Mouse (Mus musculus) kidney, embryonic 16.5 days (tissue): Measurements from ENCODE around the gene Gm4969. TPM values are rescaled to one million over a fixed set of nuclear protein-coding genes. Genes with fewer than 3 reads are reported as not detected.
A peak's percentile ranks its signal among the peaks of the same experiment; 100 is the strongest.
"Not testable (repeated sequence)": the region's sequence is repeated elsewhere in the genome, so short reads cannot be mapped to it uniquely, and the experiment has no call there.

Experiments
- ATAC-seq: fragments of 200-750 bp; cut with Nextera tagmentation; 2 replicates; pipeline ENCODE4 v1.8.0; 2017; ENCODE audit warnings: moderate TSS enrichment; ENCODE audit not compliant: low FRiP score, low TSS enrichment
- H3K27ac ChIP-seq: fragments of 300-500 bp; sonication (generic); 2 replicates; pipeline ENCODE4 v1.5.1; 2014; ENCODE audit warnings: low read length
- H3K27me3 ChIP-seq: fragments of 300-500 bp; sonication (generic); 2 replicates; pipeline ENCODE4 v1.6.1; 2014; ENCODE audit warnings: low read length, control low read depth, mixed read lengths; ENCODE audit not compliant: insufficient read depth
- H3K36me3 ChIP-seq: fragments of 300-500 bp; sonication (generic); 2 replicates; pipeline ENCODE4 v1.6.1; 2014; ENCODE audit warnings: low read length, control low read depth, mixed read lengths; ENCODE audit not compliant: insufficient read depth
- H3K4me1 ChIP-seq: fragments of 300-500 bp; sonication (generic); 2 replicates; pipeline ENCODE4 v1.6.1; 2014; ENCODE audit warnings: low read length, control low read depth, mixed read lengths; ENCODE audit not compliant: insufficient read depth
- H3K4me2 ChIP-seq: fragments of 300-500 bp; sonication (generic); replicated peaks from 2 replicates; pipeline ENCODE4 v1.6.1; 2014; ENCODE audit warnings: low read depth, low read length
- H3K4me3 ChIP-seq: fragments of 300-500 bp; sonication (generic); 2 replicates; pipeline ENCODE4 v1.5.1; 2014; ENCODE audit warnings: mild to moderate bottlenecking, low read length
- H3K9ac ChIP-seq: fragments of 300-500 bp; sonication (generic); replicated peaks from 2 replicates; pipeline ENCODE4 v1.6.1; 2014; ENCODE audit warnings: low read length
- H3K9me3 ChIP-seq: fragments of 300-500 bp; sonication (generic); 2 replicates; pipeline ENCODE4 v1.6.1; 2016; ENCODE audit warnings: low read length, control low read depth
- WGBS: fragments of 180-500 bp; shearing (Covaris S2); extraction: QIAGEN DNeasy Blood & Tissue Kit; methylation state at CpG from one replicate; pipeline ENCODE4 v1.1.7; 2014; 5-methylcytosine and 5-hydroxymethylcytosine counted together
- polyA plus RNA-seq: library from polyadenylated mRNA; unstranded; fragments of >200 nt; fragmentation: Nextera tagmentation; extraction: Ambion mirVana; gene quantifications from 2 replicates; pipeline ENCODE4 v1.2.1, GENCODE M21; 2015

Gene Gm4969
- polyA plus RNA-seq, 1 experiment from 2014 or later, result 3.2 TPM

GRCm38 (mm10) chr7:19158601-19159000, 40.4 kb upstream of the Gm4969 start:
- WGBS, result 48% methylated on average over 11 of the region's 11 CpGs

GRCm38 (mm10) chr7:19157160-19157800, 39.1 kb upstream of the Gm4969 start:
- no peaks in the 10 kb centered on the region for H3K9me3 ChIP-seq
- WGBS, result 7% methylated on average over 29 of the region's 30 CpGs
- H3K27ac ChIP-seq, result no peak overlapping the region
- H3K4me2 ChIP-seq, result peak overlapping the region; percentile 42; the same call in 1 of the 2 replicates
- H3K27me3 ChIP-seq, result peaks cover 13% of the 10 kb centered on the region; the same call in 1 of the 2 replicates
- peak overlapping the region; percentile 12 for H3K4me3 ChIP-seq
- peaks cover 24% of the 10 kb centered on the region for H3K4me1 ChIP-seq
- peak; percentile 60 for ATAC-seq
- peak overlapping the region; percentile 53 for H3K9ac ChIP-seq
- peaks cover 14% of the 10 kb centered on the region for H3K36me3 ChIP-seq

More at GRCm38 (mm10) chr7:19158601-19159000, 40.4 kb upstream of the Gm4969 start:
- H3K9ac ChIP-seq, result no peak overlapping the region
- H3K27ac ChIP-seq, result no peak overlapping the region
- H3K4me3 ChIP-seq, result no peak overlapping the region
- H3K36me3 ChIP-seq, result peaks cover 3% of the 10 kb centered on the region
- H3K27me3 ChIP-seq, result peaks cover 13% of the 10 kb centered on the region; the same call in 1 of the 2 replicates
- no peak for ATAC-seq
- H3K4me2 ChIP-seq, result no peak overlapping the region
- no peaks in the 10 kb centered on the region for H3K9me3 ChIP-seq
- H3K4me1 ChIP-seq, result peaks cover 24% of the 10 kb centered on the region

GRCm38 (mm10) chr7:19155825-19156475, 37.8 kb upstream of the Gm4969 start:
- Histone ChIP-seq H3K4me2 (no peak overlapping the region), H3K9ac (no peak overlapping the region), H3K9me3 (no peaks in the 10 kb centered on the region), H3K4me3 (no peak overlapping the region), H3K27me3 (peaks cover 13% of the 10 kb centered on the region; the same call in 1 of the 2 replicates), H3K27ac (0 out of 2 replicates have a peak overlapping the region, but pooled peaks have one; percentile 9), H3K4me1 (peaks cover 24% of the 10 kb centered on the region), H3K36me3 (peaks cover 25% of the 10 kb centered on the region)
- ATAC-seq, result no peak
- whole genome bisulfite sequencing, result 34% methylated on average over 13 of the region's 13 CpGs

- WGBS, result 82% methylated on average over 8 of the region's 8 CpGs
- ATAC-seq, result no peak
- no peak overlapping the region for H3K9ac ChIP-seq
These were observed 36.6 kb upstream of the Gm4969 start for GRCm38 (mm10) chr7:19154796-19155195.

GRCm38 (mm10) chr7:19151121-19151520, 33.0 kb upstream of the Gm4969 start:
- H3K9me3 ChIP-seq, H3K4me2 ChIP-seq, H3K27ac ChIP-seq, ATAC-seq, H3K27me3 ChIP-seq, H3K4me3 ChIP-seq, H3K9ac ChIP-seq: not testable (repeated sequence)
- WGBS, result 86% methylated on average over 10 of the region's 10 CpGs
- H3K4me1 ChIP-seq, result peaks cover 21% of the 10 kb centered on the region
- peaks cover 25% of the 10 kb centered on the region for H3K36me3 ChIP-seq

More at GRCm38 (mm10) chr7:19154796-19155195, 36.6 kb upstream of the Gm4969 start:
- H3K27me3 ChIP-seq, result peaks cover 13% of the 10 kb centered on the region; the same call in 1 of the 2 replicates
- no peak overlapping the region for H3K27ac ChIP-seq
- no peaks in the 10 kb centered on the region for H3K9me3 ChIP-seq
- peaks cover 25% of the 10 kb centered on the region for H3K36me3 ChIP-seq
- H3K4me2 ChIP-seq, result no peak overlapping the region
- H3K4me1 ChIP-seq, result peaks cover 25% of the 10 kb centered on the region
- no peak overlapping the region for H3K4me3 ChIP-seq

GRCm38 (mm10) chr7:19149626-19150025, 31.5 kb upstream of the Gm4969 start, which contains the start of gene Snrpd2:
Gene Snrpd2, plus strand, starts transcription at chr7:19149722.
- peaks cover 25% of the 10 kb centered on the region for H3K36me3 ChIP-seq
- peak within 1 kb of the TSS; percentile 85 for H3K4me2 ChIP-seq
- peak within 1 kb of the TSS; percentile 94 for H3K27ac ChIP-seq
- peak within 1 kb of the TSS; percentile 86 for H3K4me3 ChIP-seq
- WGBS, result 0% methylated on average over 24 of the region's 24 CpGs
- H3K9me3 ChIP-seq, result no peaks in the 10 kb centered on the region
- peaks cover 17% of the 10 kb centered on the region for H3K4me1 ChIP-seq
- ATAC-seq, result peak; percentile 95
- peak within 1 kb of the TSS; percentile 85 for H3K9ac ChIP-seq
- no peaks in the 10 kb centered on the region for H3K27me3 ChIP-seq

GRCm38 (mm10) chr7:19148875-19149541, 30.8 kb upstream of the Gm4969 start, which contains the start of gene Qpctl:
Gene Qpctl, minus strand, starts transcription at chr7:19149291.
- Histone ChIP-seq H3K4me1 (peaks cover 17% of the 10 kb centered on the region), H3K27ac (peak within 1 kb of the TSS; percentile 94), H3K9me3 (no peaks in the 10 kb centered on the region), H3K4me2 (peak within 1 kb of the TSS; percentile 85), H3K4me3 (peak within 1 kb of the TSS; percentile 86), H3K27me3 (no peaks in the 10 kb centered on the region), H3K36me3 (peaks cover 25% of the 10 kb centered on the region), H3K9ac (peak within 1 kb of the TSS; percentile 85)
- peak; percentile 97 for ATAC-seq
- under 1% methylated on average over 43 of the region's 43 CpGs for WGBS

- Histone ChIP-seq H3K27me3 (no peaks in the 10 kb centered on the region), H3K4me1 (peaks cover 17% of the 10 kb centered on the region), H3K4me2 (peak overlapping the region; percentile 85), H3K4me3 (peak overlapping the region; percentile 86), H3K9me3 (no peaks in the 10 kb centered on the region), H3K36me3 (peaks cover 19% of the 10 kb centered on the region), H3K9ac (peak overlapping the region; percentile 63), H3K27ac (peak overlapping the region; percentile 67)
- WGBS, result 11% methylated on average over 20 of the region's 20 CpGs
- no peak for ATAC-seq
These were observed 30.2 kb upstream of the Gm4969 start for GRCm38 (mm10) chr7:19148180-19148874.

GRCm38 (mm10) chr7:19147497-19148045, 29.4 kb upstream of the Gm4969 start:
- H3K4me1 ChIP-seq, result peaks cover 17% of the 10 kb centered on the region
- H3K36me3 ChIP-seq, result peaks cover 12% of the 10 kb centered on the region
- H3K27me3 ChIP-seq, result no peaks in the 10 kb centered on the region
- H3K9ac ChIP-seq, result no peak overlapping the region
- no peak overlapping the region for H3K4me3 ChIP-seq
- H3K9me3 ChIP-seq, result no peaks in the 10 kb centered on the region
- no peak overlapping the region for H3K4me2 ChIP-seq
- no peak for ATAC-seq
- WGBS, result 33% methylated on average over 6 of the region's 6 CpGs
- H3K27ac ChIP-seq, result no peak overlapping the region
